Mouse (Mus musculus) ES-E14 (cell line): ENCODE data around the gene Gpr107. TPM values are rescaled to one million over a fixed set of nuclear protein-coding genes. Genes with fewer than 3 reads are reported as not detected.

Experiments used
- DNase-seq: peaks from one replicate; pipeline ENCODE4 v3.0.0-alpha.2; 2013; ENCODE audit warnings: low read depth, low spot score
- H3K27ac ChIP-seq: 2 replicates; pipeline ENCODE4 v1.5.1; 2012; ENCODE audit warnings: low read depth, mild to moderate bottlenecking, low read length, moderate library complexity, mixed read lengths; ENCODE audit not compliant: poor library complexity, insufficient read depth, severe bottlenecking
- H3K36me3 ChIP-seq: 2 replicates; pipeline ENCODE4 v1.6.1; 2012; ENCODE audit warnings: mild to moderate bottlenecking, low read length, moderate library complexity, mixed read lengths; ENCODE audit not compliant: control insufficient read depth, poor library complexity, insufficient read depth, severe bottlenecking
- H3K4me1 ChIP-seq, 2 experiments: fragments of 150-350 bp in 1 of 2; sonication (generic) in 1 of 2; 2 replicates each; pipeline ENCODE4 v1.6.1; 2012; ENCODE audit warnings: low read length in 2 of 2, mild to moderate bottlenecking in 1 of 2, mixed read lengths in 1 of 2; ENCODE audit not compliant: control insufficient read depth in 2 of 2, insufficient read depth in 2 of 2, poor library complexity in 1 of 2
- H3K4me3 ChIP-seq, 2 experiments: fragments of 150-350 bp in 1 of 2; sonication (generic) in 1 of 2; 2 replicates each; pipeline ENCODE4 v1.5.1; 2012; ENCODE audit warnings: low read length in 2 of 2, low read depth in 1 of 2, mild to moderate bottlenecking in 1 of 2, mixed read lengths in 1 of 2; ENCODE audit not compliant: insufficient read depth in 1 of 2, poor library complexity in 1 of 2, severe bottlenecking in 1 of 2
- H3K9ac ChIP-seq: 2 replicates; pipeline ENCODE4 v1.6.1; 2012; ENCODE audit warnings: low read depth, mild to moderate bottlenecking, low read length, mixed read lengths; ENCODE audit not compliant: poor library complexity, insufficient read depth, severe bottlenecking
- H3K9me3 ChIP-seq: fragments of 150-350 bp; sonication (generic); 2 replicates; pipeline ENCODE4 v1.6.1; 2012; ENCODE audit warnings: low read depth, mild to moderate bottlenecking, low read length; ENCODE audit not compliant: control insufficient read depth, insufficient read depth
- CHD2 ChIP-seq: IDR thresholded peaks from 2 replicates; pipeline ENCODE4 v1.6.1; 2014; ENCODE audit warnings: mild to moderate bottlenecking, low read depth, low read length, inconsistent platforms
- HCFC1 ChIP-seq: IDR thresholded peaks from 2 replicates; pipeline ENCODE4 v1.6.1; 2012; ENCODE audit warnings: low read length, inconsistent platforms, borderline replicate concordance; ENCODE audit not compliant: insufficient read depth
- MAFK ChIP-seq: IDR thresholded peaks from 2 replicates; pipeline ENCODE4 v1.6.1; 2014; ENCODE audit warnings: mild to moderate bottlenecking, low read depth, low read length, inconsistent platforms; ENCODE audit not compliant: insufficient read depth
- ZC3H11A ChIP-seq: IDR thresholded peaks from 2 replicates; pipeline ENCODE4 v1.6.1; 2012; ENCODE audit warnings: low read depth, mild to moderate bottlenecking, inconsistent platforms, low read length, borderline replicate concordance
- ZNF384 ChIP-seq: IDR thresholded peaks from 2 replicates; pipeline ENCODE4 v1.6.1; 2012; ENCODE audit warnings: low read depth, low read length, inconsistent platforms
- in situ Hi-C, 2 experiments: fragments of 600-800 bp; cut with MboI; formaldehyde crosslinking; loops; one replicate each; pipeline ENCODE4 v1.15.1; 2025; ENCODE audit warnings: low sequenced_read_pairs in 2 of 2, inconsistent platforms in 1 of 2; ENCODE audit not compliant: unreplicated experiment in 2 of 2
- total RNA-seq: library from RNA; depleted of rRNA; stranded (reverse); fragments of 300-350 nt; gene quantifications from 2 replicates; pipeline ENCODE4 v1.2.3, GENCODE M21; 2012

Gene Gpr107
- total RNA-seq, 1 experiment, result 111 TPM

DNA sequence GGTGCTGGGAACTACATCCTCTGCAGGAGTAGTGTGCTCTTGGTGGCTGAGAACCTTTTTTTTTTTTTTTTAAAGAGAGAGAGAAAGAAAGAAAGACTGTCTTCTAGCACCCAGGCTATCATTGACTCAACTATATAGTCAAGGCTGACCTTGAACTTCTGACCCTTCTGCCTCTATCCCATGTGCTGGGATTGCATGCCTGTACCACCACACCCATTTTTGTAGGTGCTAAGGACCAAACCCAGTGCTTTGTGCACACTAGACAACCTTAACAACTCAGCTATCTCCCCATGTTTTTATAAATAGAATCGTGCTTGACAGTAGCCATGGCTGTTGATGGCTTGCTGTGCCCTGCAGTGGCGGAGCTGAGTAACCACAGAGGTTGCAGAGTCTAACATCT lies 47.9 kb downstream of the Gpr107 start:
- H3K4me1 ChIP-seq, result peaks cover 0 to 5% of the 10 kb centered on the region in 2 experiments; a peak in 2 of 4 replicates
- no peak for DNase-seq
- no peaks in the 10 kb centered on the region for H3K9me3 ChIP-seq
- H3K27ac ChIP-seq, result no peak overlapping the region
- TF ChIP-seq ZNF384 (0 out of 2 replicates have a peak, but pooled peaks have one; percentile 23), CHD2 (no peak), ZC3H11A (no peak), HCFC1 (no peak)
- H3K36me3 ChIP-seq, result peaks cover 33% of the 10 kb centered on the region; the same call in 1 of the 2 replicates
- H3K4me3 ChIP-seq, result no peak overlapping the region
- in situ Hi-C loops, result no loop called here
- no peak overlapping the region for H3K9ac ChIP-seq

DNA sequence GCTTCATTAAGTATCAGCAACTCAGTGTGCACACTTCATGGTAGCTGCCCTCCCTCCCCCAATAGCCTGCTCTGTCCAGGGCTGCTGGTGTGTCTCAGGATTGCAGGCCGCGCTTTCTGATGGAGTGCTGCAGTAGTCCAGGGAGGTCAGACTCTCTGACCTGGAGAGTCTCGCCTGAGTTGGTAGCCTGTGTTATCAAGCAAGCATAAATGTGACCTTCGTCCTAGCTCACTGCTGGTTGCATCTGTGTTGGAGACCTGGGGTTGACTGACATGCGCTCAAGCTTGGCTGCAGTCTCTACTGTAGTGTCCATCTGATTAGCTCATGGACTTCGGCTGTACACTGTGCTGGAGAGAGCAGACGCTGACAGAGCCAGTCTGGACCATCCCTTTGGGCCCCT lies 49.7 kb downstream of the Gpr107 start:
- H3K9ac ChIP-seq, result no peak overlapping the region
- H3K9me3 ChIP-seq, result no peaks in the 10 kb centered on the region
- TF ChIP-seq MAFK (no peak), ZC3H11A (no peak), HCFC1 (no peak), ZNF384 (no peak), CHD2 (no peak)
- H3K4me1 ChIP-seq, result peaks cover 0 to 2% of the 10 kb centered on the region in 2 experiments; a peak in 2 of 4 replicates
- peaks cover 26% of the 10 kb centered on the region; the same call in 1 of the 2 replicates for H3K36me3 ChIP-seq
- in situ Hi-C loops, result no loop called here
- DNase-seq, result no peak
- no peak overlapping the region for H3K4me3 ChIP-seq
- H3K27ac ChIP-seq, result no peak overlapping the region

GRCm38 (mm10) chr2:31202357-31202756 lies 50.2 kb downstream of the Gpr107 start:
- H3K27ac ChIP-seq, result no peak overlapping the region
- no peak for DNase-seq
- in situ Hi-C loops, result no loop called here
- H3K4me1 ChIP-seq, result peaks cover 0 to 2% of the 10 kb centered on the region in 2 experiments; a peak in 1 of 4 replicates
- no peak overlapping the region for H3K4me3 ChIP-seq
- H3K36me3 ChIP-seq, result peaks cover 27% of the 10 kb centered on the region; the same call in 1 of the 2 replicates
- H3K9me3 ChIP-seq, result no peaks in the 10 kb centered on the region
- TF ChIP-seq ZNF384 (no peak), CHD2 (no peak), HCFC1 (no peak), MAFK (no peak), ZC3H11A (no peak)
- no peak overlapping the region for H3K9ac ChIP-seq

- Histone ChIP-seq H3K9ac (no peak overlapping the region), H3K9me3 (no peaks in the 10 kb centered on the region), H3K36me3 (peaks cover 29% of the 10 kb centered on the region), H3K4me3 (no peak overlapping the region), H3K4me1 (peaks cover 0 to 2% of the 10 kb centered on the region in 2 experiments; a peak in 1 of 4 replicates), H3K27ac (no peak overlapping the region)
- TF ChIP-seq ZNF384, result no peak
- TF ChIP-seq HCFC1, result no peak
- no peak for TF ChIP-seq CHD2
- no peak for TF ChIP-seq MAFK
- no peak for TF ChIP-seq ZC3H11A
- DNase-seq, result no peak
- in situ Hi-C loops, result no loop called here
Measured at GRCm38 (mm10) chr2:31202956-31203355, 50.8 kb downstream of the Gpr107 start.

- TF ChIP-seq HCFC1 (no peak), MAFK (no peak), ZC3H11A (no peak), CHD2 (no peak), ZNF384 (no peak)
- DNase-seq, result no peak
- Histone ChIP-seq H3K4me1 (peaks cover 0 to 2% of the 10 kb centered on the region in 2 experiments; a peak in 1 of 4 replicates), H3K9me3 (no peaks in the 10 kb centered on the region), H3K4me3 (no peak overlapping the region), H3K9ac (no peak overlapping the region), H3K36me3 (peaks cover 33% of the 10 kb centered on the region), H3K27ac (no peak overlapping the region)
- in situ Hi-C loops, result no loop called here
Measured at GRCm38 (mm10) chr2:31204677-31205076, 52.6 kb downstream of the Gpr107 start.
